Mouse (Mus musculus): ENCODE data around the gene Klhl2.

Gene Klhl2

DNA sequence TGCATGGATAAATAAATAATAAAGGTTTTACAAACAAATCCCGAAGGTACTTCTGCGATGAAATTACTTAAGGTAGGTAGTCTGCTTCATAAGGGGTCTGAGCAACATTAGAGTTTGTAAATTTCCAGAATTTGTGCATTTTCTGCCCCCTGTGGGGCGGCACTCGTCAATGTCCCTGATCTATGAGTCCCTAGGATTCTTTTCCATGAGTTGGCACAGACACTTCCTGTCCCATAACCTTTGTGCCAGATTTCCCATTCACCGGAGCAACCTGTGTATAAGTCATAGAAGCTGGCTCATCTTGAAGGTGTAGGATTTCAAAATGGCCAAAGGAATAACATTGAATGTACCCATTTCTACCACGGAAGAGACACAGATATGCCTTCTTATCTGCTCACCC lies 159.5 kb downstream of the Klhl2 start:
- no peak for DNase-seq
